Mouse (Mus musculus): Measurements from ENCODE around the gene Polr3a.

DNA sequence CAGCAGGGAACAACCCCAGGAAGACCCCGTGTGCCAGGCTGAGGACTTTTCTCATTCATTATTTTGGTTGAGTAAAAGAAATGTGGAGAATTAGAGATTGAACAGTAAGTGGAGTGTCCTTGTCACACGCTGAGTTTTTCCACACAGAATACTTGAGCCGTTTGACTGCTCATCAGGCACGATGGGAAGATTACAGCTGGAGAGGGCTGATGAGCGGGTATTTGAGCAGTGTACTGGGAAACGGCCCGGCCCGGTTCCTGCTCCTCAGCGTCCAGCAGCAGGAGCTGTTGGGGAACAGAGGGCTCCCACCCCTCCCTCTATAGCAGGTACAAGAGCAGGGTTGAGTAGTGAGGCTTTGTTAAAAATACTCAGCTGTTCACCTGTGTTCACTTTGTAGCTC, 12.6 kb upstream of the Polr3a start:
- no peak for TF ChIP-seq POLR2A (IDR thresholded peaks at IDR 0.05; ENCODE audit: insufficient read depth, low read depth, low read length)
- no peak for TF ChIP-seq CTCF (IDR thresholded peaks at IDR 0.05; ENCODE audit: insufficient read depth, low read depth, low read length)

All from olfactory bulb, adult 2 months (tissue).